Mouse (Mus musculus): Measurements from ENCODE around the gene Gm48551.

- TF ChIP-seq CTCF (IDR thresholded peaks at IDR 0.05; ENCODE audit: low read depth) (no peak; the same call in 1 of the 2 replicates), EP300 (optimal IDR thresholded peaks at IDR 0.05) (no peak)
Observed at GRCm38 (mm10) chr10:81401521-81402226, 17.4 kb downstream of the Gm48551 start.
